Mouse (Mus musculus): ENCODE measurements around the gene Nav2.

Nav2 gene

GRCm38 (mm10) chr7:49283507-49284361, 375.2 kb downstream of the Nav2 start:
- no peak for DNase-seq (ENCODE audit: low spot score)

DNA sequence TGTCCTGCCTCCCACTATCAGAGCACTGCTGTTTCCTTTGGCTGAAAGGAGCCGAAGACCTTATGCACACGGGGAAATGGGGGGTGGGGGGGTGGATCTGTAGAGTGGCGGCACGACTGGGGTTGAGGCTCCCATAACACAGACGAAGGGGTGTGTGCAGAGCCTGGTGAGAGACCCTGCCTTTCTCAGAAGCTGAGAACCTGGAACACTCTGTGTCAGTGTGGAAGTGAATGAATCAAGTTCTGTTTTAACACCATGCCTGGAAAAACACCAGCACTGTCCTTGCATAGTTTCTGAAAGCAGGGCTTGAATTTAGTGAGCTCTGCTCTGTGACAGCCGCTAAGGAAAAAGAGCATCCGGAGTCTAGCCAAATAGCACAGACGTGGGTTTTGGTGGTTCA, 379.7 kb downstream of the Nav2 start:
- no peak for DNase-seq (ENCODE audit: low spot score)

- DNase-seq (ENCODE audit: low spot score), result no peak
These were observed 381.8 kb downstream of the Nav2 start for GRCm38 (mm10) chr7:49290308-49290707.

DNA sequence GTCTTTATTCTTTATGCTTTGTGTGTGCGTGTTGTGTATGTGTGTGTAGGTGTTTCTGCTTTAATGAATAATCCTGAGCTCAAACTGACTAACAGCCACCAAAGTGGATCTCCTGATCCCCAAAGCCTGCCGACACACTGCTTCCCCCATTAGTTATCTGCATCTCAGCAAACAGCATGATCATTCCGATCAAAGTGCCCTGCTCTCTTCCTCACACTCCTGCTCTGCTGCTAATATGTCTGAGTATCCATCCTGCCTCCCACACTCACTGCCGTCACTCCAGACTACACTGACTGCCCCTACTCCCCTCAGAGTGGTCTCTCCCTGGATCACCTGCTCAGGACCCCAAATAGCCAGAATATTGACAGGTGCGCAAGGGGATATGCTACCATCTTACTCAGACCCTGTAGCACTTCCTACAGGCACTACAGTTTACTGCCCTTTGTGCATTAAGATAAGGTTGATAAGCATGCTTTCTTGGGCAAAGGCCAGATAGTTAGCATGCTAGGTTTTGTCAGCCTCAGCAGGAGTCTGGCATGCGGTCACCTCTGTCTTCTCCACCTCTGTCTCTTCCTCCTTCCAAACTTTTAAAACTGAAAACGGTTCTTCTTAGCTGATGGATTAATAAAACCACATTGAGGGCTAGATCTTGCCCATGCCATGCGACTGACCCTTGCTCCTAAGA, 382.8 kb downstream of the Nav2 start:
- no peak for DNase-seq (ENCODE audit: low spot score)

- DNase-seq (ENCODE audit: low spot score), result no peak
These were observed 388.6 kb downstream of the Nav2 start for GRCm38 (mm10) chr7:49297148-49297547.

GRCm38 (mm10) chr7:49298431-49298839, 389.9 kb downstream of the Nav2 start:
- DNase-seq (ENCODE audit: low spot score), result no peak

DNA sequence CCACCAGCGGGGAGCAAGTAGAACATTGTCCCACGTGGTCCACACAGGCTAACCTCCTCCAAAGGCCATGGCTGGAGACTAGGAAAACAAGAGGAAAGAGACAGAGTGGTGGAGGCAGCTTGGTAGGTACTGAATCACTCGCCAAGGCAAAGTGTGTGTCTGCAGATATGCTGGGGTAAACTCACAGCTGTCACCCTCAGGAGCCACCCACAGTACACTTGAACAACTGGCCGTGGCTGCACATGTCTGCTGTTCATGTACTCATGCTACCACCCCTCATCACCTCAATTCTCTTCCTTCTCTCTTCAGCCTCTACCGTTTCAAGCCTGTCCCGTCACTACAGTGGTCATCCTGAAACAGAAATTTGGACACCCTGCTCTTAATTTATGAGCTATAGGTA, 393.0 kb downstream of the Nav2 start:
- DNase-seq (ENCODE audit: low spot score), result no peak

DNA sequence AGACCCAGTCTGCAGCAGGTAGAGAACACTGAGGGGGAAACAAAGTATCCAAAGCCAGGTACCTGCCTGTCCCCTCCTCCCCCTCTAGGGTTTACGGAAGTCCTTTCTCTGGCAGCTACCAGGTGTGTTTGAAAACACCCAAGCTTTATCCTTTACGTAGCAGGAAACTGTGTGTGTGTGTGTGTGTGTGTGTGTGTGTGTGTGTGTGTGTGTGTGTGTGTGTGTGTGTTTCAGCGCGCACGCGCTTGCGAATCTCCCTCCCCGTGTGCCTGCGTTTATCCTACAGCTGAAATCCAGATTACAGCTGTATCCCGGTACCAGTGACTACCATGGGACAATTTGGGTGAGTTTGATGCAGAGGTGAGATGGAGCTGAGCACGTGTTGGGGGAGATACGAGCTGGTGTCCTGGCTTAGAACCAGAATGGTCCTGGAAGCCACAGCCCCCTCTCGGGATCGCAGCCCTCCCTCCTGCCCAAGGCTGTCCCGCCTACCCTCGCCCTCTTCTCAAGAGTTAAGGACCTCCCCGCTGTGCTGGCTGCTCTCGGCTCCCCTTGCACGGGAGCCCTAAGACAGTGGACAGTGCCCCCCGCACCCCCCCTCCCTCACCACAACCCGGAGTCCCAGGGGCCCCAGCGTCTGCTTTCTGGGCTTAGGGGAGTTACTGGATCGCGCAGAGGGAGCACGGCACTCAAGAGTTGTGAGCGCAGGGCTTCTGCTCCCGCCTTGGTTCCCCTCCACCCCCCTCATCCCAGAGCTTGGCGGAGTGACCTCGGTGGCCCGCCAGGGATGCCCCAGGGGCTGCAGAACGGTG, 395.3 kb downstream of the Nav2 start:
- peak; percentile 66 for DNase-seq (ENCODE audit: low spot score)

DNA sequence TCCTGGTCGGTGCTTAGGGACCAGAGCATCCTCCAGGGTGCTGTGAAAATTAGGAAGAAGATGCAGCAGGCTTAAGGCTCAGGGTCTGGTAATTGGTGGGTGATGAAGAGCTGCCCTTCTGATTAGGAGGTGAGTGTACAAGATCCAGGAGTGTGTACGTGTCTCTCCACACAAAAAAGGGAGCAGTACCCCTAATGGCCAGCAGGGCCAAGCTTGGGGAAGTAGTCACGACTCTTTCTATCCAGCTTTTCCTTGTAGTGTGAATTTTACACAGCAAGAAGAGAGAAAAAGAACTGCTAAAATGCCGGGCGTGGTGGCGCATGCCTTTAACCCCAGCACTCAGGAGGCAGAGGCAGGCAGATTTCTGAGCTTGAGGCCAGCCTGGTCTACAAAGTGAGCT, 399.2 kb downstream of the Nav2 start:
- peak; percentile 58 for DNase-seq (ENCODE audit: low spot score)

- no peak for DNase-seq (ENCODE audit: low spot score)
These were observed 401.2 kb downstream of the Nav2 start for GRCm38 (mm10) chr7:49309746-49310145.

- no peak for DNase-seq (ENCODE audit: low spot score)
These were observed 405.4 kb downstream of the Nav2 start for GRCm38 (mm10) chr7:49313945-49314344.

DNA sequence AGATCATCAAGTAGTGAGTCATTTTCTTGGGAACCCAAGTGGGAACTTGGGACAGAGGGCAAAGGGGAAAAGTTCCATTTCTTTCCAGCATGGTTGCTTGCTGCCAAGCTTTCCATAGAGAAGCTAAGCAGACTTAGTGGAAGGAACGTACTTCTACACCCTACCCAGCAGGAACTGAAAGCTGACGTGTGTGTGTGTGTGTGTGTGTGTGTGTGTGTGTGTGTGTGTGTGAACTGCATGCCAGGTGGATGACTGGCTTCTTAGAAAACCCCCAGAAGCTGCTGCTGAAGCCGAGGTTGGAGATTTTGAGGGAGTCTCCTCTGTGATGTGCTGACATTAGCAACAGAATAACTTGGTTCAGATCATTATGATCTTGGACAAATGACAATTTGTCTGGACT, 406.5 kb downstream of the Nav2 start:
- DNase-seq (ENCODE audit: low spot score), result no peak

DNA sequence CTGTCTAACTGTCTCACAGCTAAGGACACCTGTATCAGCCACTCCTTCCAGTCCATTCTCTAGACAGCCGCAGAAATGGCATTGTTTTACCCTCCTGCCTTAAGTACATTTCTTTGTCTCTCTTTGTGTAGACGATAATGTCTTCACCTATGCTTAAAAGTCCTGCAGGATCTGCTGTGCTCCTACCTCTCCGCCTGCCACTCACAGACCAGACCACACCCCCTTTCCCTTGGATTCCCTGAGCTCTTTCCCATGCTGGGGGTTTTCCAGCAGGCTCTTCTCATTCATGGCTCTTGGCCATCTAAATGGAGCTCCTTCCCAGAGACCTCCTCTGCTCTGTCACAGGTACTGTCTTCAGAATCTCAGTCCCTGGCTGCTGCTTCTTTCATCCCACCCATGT, 408.1 kb downstream of the Nav2 start:
- no peak for DNase-seq (ENCODE audit: low spot score)

DNA sequence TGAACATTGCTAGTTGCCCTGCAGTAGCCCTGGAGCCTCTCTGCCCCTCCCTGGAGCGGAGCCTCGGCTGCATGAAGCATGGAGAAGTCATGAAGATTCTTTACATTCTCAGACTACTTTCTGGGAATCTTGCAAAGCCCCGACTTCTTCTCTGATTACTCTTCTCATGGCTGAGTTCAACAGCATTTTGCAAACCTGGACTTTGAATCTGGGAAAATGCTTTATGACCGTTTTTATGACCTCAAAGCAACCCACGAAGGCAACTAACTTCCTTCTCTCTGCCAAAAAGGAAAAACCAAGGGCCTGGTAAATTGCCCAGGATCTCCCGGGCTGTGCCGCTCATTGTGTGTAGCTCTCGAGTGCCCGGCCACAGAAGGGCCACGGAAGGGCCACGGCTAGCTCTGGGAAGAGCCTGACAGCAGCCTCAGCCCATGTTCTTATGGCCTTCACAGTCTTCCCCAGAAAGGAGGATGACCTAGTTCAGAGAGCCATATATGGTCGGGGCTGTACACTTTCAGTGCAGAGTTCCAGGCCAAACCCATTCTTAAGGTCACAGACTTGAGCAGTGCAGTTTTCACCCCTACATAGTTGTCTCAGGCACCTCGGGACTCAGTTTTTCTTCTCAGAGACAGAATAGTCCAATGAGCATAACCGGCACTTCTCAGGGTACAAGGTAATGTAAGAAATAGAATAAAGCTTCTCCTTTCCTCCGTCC, 409.8 kb downstream of the Nav2 start:
- DNase-seq (ENCODE audit: low spot score), result no peak

GRCm38 (mm10) chr7:49318898-49319293, 410.4 kb downstream of the Nav2 start:
- DNase-seq (ENCODE audit: low spot score), result no peak

DNA sequence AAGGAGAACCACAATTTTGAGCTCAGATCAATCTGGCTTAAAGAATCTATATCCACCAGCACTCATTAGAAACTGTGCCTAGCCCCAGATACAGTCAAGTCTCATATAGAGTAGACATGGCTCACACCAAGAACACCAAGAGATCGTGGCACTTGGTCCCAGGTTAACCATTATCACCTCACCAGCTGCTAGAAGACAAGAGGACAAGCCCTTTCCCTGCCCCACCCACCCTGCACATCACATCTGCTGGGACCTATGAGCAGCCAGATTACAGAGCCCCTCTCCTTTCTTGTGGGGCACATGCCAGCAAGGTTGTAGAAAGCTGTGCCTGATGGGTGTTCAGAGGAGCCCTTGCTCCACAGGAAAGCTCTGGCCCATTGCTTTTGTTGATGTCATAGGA, 411.5 kb downstream of the Nav2 start:
- no peak for DNase-seq (ENCODE audit: low spot score)

- peak; percentile 71 for DNase-seq (ENCODE audit: low spot score)
These were observed 412.6 kb downstream of the Nav2 start for GRCm38 (mm10) chr7:49321124-49321531.

DNA sequence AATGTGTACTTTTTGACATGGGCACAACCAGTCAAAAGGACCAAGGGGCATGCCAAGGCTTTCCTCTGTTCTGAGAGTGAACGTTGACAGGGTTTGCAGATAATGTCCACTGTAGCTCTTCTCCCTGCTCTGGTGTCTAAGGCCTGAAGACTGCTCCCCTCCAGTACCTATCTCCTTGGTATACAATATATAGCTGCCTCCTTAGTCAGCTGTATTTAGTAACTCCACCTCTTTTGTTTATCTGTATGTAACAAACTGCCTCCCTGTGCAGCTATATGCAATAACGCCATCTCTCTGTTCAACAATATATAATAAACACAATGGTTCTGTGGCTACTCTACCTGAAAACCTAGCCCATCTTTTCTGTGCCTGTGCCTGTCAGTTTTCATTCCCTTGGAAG, 413.7 kb downstream of the Nav2 start:
- no peak for DNase-seq (ENCODE audit: low spot score)

GRCm38 (mm10) chr7:49324575-49324974, 416.1 kb downstream of the Nav2 start:
- no peak for DNase-seq (ENCODE audit: low spot score)

DNA sequence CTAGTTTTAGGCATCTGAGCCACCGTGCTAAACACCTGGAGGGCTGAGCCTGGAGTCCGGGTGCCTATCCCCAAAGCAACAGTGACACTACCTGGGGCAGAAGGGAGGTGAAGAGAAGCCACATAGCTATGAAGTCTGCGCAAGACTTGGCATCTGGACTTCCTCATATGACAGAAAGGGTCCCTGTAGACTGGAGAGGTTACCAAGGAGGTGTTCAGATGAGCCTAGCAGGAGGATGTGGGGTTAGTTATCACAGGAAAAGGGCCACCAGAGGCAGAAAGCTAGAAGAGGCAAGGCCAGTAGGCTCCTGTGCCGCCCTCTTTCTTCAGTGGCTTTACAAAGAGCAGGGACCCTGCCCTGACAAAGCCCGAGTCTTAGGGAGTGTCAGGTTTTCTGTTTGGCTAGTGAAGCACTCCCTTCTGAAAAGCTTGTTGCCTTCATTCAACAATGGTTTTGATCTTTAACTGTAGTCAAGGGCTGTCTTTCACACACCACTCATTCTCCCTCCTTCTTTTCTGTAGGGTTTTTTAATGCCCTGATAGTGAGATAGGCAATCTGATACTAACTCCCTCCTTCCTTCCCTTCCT, 417.7 kb downstream of the Nav2 start:
- DNase-seq (ENCODE audit: low spot score), result no peak

GRCm38 (mm10) chr7:49326967-49327742, 418.6 kb downstream of the Nav2 start:
- DNase-seq (ENCODE audit: low spot score), result no peak
